Mouse (Mus musculus): ENCODE measurements around the gene Tmem69. TPM values are rescaled to one million over a fixed set of nuclear protein-coding genes. Genes with fewer than 3 reads are reported as not detected.

Gene Tmem69
- total RNA-seq (2018; cell fraction: chromatin; rRNA removed) = 10 to 100 TPM in 3 of 26 experiments, 1 to 10 TPM in 22, under 1 TPM in 1; 0.45 to 11.9 (median 3.5) TPM
- 10 to 100 TPM in 11 of 26 experiments, 1 to 10 TPM in 15; 3.4 to 13.4 (median 9.9) TPM for total RNA-seq (2018; cell fraction: cytosol; rRNA removed)
- 10 to 100 TPM in 8 of 26 experiments, 1 to 10 TPM in 18; 2.1 to 25.3 (median 6.1) TPM for total RNA-seq (2018; cell fraction: nucleus; rRNA removed)
- 13.0 to 21.0 TPM (median 16.1 TPM) in 3 replicates for polyA plus RNA-seq (2018)

DNA sequence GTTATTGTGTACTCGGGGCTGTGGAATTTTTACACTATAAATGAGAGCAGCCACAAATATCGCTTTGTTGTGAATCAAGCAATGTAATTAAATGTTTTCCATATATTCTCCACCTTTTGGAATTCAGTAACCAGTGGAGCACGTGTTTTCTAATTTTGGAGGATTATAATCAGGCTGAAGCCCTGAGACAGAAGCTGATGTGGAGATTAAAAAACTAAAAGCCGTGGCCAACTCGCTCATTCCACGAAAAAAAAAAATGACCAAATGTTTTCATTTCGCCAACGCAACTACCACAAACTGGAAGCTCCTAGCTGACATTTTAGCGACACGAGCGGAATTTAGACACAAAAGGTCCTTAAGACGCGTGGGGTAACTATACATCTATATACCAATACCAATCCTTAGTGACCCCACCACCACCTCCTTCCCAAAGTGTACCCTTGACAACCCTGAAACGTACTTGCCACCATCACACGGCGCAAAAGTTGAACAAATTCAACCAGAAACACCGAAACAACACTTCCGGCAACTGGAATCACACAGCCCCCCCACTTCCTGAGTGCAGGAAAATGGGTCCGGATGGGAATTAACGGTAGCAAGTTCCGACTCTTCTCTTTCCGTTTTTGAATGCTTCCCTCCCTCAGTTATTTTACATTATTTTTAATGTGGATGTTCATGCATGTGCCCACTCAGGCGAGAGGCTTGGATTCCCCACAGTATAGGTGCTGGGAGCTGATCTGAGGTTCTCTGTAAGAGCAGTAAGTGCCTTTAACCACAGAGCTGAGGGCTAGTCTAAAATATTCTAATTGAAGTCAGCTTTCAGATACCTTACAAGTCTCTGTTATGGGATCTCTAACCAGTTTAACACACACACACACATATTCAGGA is at the start of gene Tmem69:
Gene Tmem69 (minus strand): TSS at position 524 of the 888 bp plus-strand sequence.
- H3K36me3 ChIP-seq (ENCODE audit: inconsistent target) = peaks cover 12% of the 10 kb centered on the region; the same call in 1 of the 2 replicates
- H3K27ac ChIP-seq = peak within 1 kb of the TSS; percentile 95
- H3K4me3 ChIP-seq (ENCODE audit: inconsistent target) = peak within 1 kb of the TSS; percentile 85
- peaks cover 43% of the 10 kb centered on the region for H3K79me2 ChIP-seq (ENCODE audit: inconsistent target)
- WGBS (ENCODE audit: missing documents) = 3% methylated on average over 23 of the region's 23 CpGs

DNA sequence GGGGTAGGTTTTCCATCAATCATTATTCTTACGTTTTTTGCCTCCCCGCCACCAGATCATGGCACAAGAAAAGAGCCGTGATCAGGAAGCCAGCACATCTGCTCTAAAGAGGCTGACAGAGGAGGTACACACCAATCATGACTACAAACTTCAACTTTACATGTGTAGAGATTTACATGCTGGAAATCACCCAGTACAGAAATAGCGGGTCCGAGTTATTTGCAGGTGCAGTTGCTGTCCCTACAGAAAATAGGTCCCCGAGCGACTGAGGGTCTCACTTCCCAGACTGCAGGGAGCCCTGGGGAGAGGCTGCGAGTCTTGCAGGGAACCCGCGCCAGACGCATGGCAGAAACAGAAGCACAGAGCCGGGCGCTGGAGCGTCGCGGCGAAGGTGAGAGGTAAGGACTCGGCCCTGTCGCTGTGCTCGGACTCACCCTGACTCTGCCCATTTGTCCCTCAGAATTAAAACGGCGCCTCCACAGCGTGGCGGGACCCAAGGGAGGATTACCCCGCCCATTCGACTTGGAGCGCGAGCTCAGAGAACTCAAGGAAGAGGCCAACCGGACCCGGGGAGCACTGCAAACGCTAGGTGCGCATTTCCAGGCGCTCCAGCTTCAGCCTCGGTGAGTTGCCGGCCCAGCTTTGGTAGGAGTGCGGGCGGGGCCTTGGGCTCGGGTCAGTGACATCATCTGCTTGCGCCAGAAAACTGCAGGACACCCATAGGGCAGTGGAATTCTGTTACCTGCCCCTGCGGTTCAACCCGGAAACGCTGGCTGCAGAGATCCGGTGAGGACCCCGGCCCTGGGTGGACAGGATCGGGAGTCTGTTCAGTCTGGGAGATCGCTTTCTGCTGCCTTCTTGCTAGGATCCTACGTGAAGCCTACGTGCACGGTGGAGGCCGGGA is 41.5 kb upstream of the Tmem69 start:
- Histone ChIP-seq H3K79me2 (ENCODE audit: inconsistent target) (no peaks in the 10 kb centered on the region), H3K27ac (peak overlapping the region; percentile 56), H3K36me3 (ENCODE audit: inconsistent target) (peaks cover 33% of the 10 kb centered on the region), H3K4me3 (ENCODE audit: inconsistent target) (peak overlapping the region; percentile 76)
- 2% methylated on average over 47 of the region's 50 CpGs for WGBS (ENCODE audit: missing documents)

DNA sequence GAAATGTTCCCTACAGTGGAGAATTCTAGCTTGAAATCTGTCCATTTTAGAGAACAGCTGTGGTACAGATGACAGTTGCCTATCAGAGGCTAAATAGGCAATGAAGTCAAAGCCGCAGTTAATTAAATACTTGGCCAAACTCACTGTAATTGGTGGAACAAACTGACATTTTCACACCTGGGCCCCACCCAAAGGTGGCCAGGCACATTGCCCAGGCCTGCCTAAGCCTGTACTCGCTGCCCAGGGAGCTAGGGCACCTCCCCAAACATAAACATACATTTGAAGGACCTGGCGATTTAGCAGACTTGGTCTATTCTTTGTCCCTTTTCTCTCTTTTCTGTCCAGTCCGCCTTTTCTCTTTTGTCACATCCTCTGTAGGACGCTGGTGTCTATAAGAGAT is 40.6 kb upstream of the Tmem69 start, which contains the start of gene Ccdc17:
Gene Ccdc17 (plus strand): TSS at position 276 of the 400 bp plus-strand sequence.
- WGBS (ENCODE audit: missing documents) = 67% methylated on average over 5 of the region's 5 CpGs
- Histone ChIP-seq H3K36me3 (ENCODE audit: inconsistent target) (peaks cover 32% of the 10 kb centered on the region), H3K4me3 (ENCODE audit: inconsistent target) (peak within 1 kb of the TSS; percentile 76), H3K79me2 (ENCODE audit: inconsistent target) (no peaks in the 10 kb centered on the region), H3K27ac (peak within 1 kb of the TSS; percentile 56)

DNA sequence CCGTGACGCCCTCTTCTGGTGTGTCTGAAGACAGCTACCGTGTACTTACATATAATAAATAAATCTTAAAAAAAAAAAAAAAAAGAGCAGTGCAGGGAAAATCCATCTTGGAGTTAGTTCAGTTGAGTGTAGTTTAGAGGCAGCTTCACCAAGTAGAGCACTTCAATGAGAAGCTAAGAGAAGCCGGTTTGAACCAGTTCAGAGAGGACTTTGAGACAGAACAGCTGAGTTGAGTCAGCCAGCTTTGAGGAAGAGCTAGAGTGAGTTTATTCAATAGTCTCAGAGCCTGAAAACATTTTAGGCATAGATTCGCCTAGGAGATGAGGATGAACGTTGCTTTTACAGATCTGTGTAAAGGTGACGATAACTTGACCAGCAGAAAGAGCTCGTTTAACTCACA is 40.1 kb upstream of the Tmem69 start:
- Histone ChIP-seq H3K4me3 (ENCODE audit: inconsistent target) (no peak overlapping the region), H3K27ac (no peak overlapping the region), H3K79me2 (ENCODE audit: inconsistent target) (no peaks in the 10 kb centered on the region), H3K36me3 (ENCODE audit: inconsistent target) (peaks cover 32% of the 10 kb centered on the region)
- 96% methylated on average over 8 of the region's 8 CpGs for WGBS (ENCODE audit: missing documents)

DNA sequence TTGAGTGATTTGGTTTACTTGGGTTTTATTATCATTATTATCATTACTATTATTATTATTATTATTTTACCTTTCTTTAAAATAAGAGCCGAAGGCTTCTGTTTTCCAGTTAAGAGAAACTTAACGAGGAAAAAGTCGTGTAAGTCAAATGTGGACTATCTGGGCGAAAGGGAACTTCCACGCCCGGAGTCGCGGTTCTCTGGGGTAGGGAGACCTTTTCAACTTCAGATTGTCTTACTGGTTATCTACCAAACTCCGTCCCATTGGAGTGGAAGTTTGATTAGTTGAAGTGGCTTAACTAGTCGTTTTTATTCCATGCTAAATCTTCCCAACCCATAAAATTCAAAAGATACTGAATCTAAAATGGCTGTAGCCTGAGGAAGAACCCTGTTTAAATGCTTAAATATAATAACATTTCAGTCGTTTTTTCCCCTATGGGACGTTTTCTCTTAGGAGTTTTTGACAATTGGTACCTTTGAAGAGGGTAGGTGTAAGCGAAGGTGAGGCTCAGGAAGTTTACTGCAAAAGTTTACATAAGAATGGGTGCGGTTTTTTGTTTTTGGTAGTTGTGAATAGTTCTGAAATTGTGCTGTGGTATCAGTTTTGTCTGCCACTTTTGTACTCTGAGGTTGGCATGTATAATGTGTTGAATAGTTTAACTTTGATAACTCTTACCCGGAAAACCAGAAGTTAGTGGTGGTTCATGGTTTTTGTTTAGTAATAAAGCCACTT is 2.6 kb upstream of the Tmem69 start:
- H3K36me3 ChIP-seq (ENCODE audit: inconsistent target) = peaks cover 8% of the 10 kb centered on the region; the same call in 1 of the 2 replicates
- H3K27ac ChIP-seq = peak overlapping the region; percentile 71
- peak overlapping the region; percentile 89 for H3K4me3 ChIP-seq (ENCODE audit: inconsistent target)
- peaks cover 70% of the 10 kb centered on the region for H3K79me2 ChIP-seq (ENCODE audit: inconsistent target)
- 1% methylated on average over 15 of the region's 15 CpGs for WGBS (ENCODE audit: missing documents)

DNA sequence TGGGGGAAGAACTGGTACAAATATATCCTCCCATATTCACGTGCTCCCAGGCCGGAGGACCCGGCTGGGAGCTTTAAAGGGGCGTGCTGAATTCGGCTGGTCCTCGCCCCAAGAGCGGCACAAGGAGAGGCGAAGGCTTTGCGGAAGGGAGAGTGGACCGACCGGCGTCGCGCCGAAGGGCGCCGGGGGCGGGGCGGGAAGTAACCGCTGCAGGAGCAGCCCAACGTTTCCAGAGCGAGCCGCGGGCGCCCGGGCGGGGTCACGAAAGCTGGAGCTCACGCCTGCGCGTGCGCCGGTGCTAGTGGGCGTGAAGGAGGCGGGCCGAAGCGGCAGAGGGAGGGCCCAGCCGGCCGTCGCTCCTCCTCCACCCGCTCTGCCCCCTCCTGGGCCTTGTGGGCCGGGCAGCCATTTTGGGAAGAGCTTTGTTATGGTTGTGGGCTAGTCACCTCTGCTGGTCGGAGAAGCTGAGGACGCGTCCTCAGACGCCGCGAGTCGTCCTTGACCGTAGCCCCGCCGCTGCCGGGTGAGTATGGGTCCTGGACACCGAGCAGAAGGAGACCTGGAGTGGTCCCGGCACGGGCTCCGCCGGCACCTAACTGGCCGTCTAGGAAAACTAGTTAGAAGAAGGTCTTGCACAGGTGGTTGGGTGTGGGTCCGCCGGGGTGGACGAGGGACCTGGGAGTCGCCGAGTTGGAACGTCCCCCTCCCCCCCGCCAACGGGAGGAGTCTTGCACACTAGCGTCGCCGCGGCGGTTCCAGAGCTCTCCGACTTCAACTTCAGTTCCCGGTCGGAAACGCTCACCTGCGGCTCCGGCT is 1.8 kb upstream of the Tmem69 start, which contains the start of gene Gpbp1l1:
Gene Gpbp1l1 (plus strand): TSS at position 353 of the 816 bp plus-strand sequence.
- Histone ChIP-seq H3K79me2 (ENCODE audit: inconsistent target) (peaks cover 62% of the 10 kb centered on the region), H3K4me3 (ENCODE audit: inconsistent target) (peak within 1 kb of the TSS; percentile 89), H3K27ac (peak within 1 kb of the TSS; percentile 95), H3K36me3 (ENCODE audit: inconsistent target) (peaks cover 12% of the 10 kb centered on the region; the same call in 1 of the 2 replicates)
- WGBS (ENCODE audit: missing documents) = 0% methylated on average over 57 of the region's 78 CpGs

DNA sequence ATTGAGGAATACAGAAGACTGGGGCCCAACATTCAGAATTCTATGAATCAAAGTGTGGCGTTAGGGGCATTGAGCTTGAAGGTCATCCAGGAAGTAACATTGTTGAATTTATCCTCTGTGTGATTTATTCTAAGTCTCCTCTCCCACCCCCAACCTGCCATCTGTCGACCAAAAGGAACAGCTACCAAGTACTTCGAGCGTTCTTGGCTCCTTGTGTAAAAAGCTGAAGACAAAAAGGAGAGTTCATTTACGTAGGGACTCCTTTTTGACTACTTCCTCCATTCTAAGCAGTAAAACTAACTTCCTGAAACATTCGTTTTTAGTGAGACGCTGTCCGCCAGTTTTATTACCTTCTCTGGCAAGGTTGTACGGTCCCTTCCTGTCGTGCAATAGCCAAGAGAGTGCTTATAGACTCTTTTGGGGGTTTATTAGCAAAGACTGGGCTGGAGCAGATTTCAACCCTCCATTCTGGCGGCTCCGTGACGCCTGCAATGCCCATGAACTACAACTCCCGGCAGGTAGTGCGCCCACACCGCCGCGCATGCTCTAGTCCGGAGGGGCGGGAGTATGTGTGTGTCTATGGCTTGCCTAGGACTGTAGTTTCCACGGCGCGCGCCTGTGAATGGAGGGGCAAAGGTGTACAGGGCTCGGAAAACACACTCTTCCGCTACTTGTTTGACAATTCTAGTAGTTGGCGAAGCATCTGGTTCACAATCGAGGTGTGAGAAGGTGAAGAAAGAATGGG is 997 bp upstream of the Tmem69 start:
- H3K27ac ChIP-seq = peak overlapping the region; percentile 95
- H3K79me2 ChIP-seq (ENCODE audit: inconsistent target) = peaks cover 54% of the 10 kb centered on the region
- 1% methylated on average over 28 of the region's 28 CpGs for WGBS (ENCODE audit: missing documents)
- peaks cover 12% of the 10 kb centered on the region; the same call in 1 of the 2 replicates for H3K36me3 ChIP-seq (ENCODE audit: inconsistent target)
- H3K4me3 ChIP-seq (ENCODE audit: inconsistent target) = peak overlapping the region; percentile 85

DNA sequence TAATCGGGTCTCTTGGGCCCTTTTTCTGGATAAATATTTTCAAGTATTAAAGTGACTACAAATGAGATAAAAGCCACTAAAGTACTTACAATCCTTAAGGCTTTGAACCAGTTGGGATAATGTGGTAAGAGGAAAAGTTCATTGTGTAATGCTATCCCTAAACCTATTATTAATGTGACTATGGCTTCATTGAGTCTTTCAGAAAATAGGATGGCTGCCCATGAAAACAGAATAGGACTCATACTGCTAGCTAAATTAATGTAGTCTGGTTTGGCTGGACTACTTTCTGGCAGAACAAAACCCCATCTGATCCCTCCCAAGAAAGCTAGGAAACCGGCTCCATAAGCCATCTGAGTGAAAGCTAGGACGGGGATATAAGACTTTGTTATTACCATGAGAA is 2.7 kb downstream of the Tmem69 start:
- H3K36me3 ChIP-seq (ENCODE audit: inconsistent target) = peaks cover 12% of the 10 kb centered on the region; the same call in 1 of the 2 replicates
- WGBS (ENCODE audit: missing documents) = 89% methylated on average over 3 of the region's 3 CpGs
- H3K79me2 ChIP-seq (ENCODE audit: inconsistent target) = peaks cover 17% of the 10 kb centered on the region
- no peak overlapping the region for H3K27ac ChIP-seq
- no peak overlapping the region for H3K4me3 ChIP-seq (ENCODE audit: inconsistent target)

DNA sequence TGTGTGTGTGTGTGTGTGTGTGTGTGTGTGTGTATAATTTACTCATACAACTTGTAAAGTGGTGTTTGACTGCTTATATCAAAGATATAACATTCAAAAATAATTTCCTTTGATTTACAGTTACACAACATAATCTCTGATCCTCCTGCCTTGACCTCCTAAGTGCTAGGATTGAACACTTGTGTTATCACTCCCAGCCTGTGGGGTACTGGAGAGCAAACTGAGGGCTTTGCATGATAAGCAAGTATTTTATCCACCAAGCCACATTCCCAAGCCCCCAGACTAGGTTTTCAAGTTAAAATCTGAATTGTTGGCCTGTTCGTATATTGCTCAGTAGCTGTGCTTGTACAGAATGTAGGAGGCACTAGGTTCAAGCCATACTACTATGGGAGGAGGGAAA is 5.3 kb downstream of the Tmem69 start:
- Histone ChIP-seq H3K36me3 (ENCODE audit: inconsistent target) (peaks cover 12% of the 10 kb centered on the region; the same call in 1 of the 2 replicates), H3K27ac (no peak overlapping the region), H3K4me3 (ENCODE audit: inconsistent target) (no peak overlapping the region), H3K79me2 (ENCODE audit: inconsistent target) (peaks cover 9% of the 10 kb centered on the region)
- WGBS (ENCODE audit: missing documents) = 100% methylated on average over 1 of the region's 1 CpGs

DNA sequence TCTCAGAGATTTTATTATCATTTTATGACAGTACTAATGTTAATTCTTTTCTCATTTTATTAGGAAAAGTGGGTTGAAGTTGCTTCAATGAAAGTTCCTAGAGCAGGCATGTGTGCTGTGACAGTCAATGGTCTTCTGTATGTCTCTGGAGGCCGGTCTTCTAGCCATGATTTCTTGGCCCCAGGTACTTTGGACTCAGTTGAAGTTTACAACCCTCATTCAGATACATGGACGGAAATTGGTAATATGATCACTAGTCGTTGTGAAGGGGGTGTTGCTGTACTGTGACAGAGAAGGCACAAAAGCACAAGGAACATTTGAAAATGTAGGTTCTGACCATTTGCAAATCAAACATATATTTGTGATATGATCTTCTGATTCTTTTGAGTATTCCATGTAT is 18.0 kb downstream of the Tmem69 start:
- Histone ChIP-seq H3K79me2 (ENCODE audit: inconsistent target) (no peaks in the 10 kb centered on the region), H3K27ac (no peak overlapping the region), H3K36me3 (ENCODE audit: inconsistent target) (no peaks in the 10 kb centered on the region), H3K4me3 (ENCODE audit: inconsistent target) (no peak overlapping the region)
- WGBS (ENCODE audit: missing documents) = 97% methylated on average over 3 of the region's 3 CpGs

DNA sequence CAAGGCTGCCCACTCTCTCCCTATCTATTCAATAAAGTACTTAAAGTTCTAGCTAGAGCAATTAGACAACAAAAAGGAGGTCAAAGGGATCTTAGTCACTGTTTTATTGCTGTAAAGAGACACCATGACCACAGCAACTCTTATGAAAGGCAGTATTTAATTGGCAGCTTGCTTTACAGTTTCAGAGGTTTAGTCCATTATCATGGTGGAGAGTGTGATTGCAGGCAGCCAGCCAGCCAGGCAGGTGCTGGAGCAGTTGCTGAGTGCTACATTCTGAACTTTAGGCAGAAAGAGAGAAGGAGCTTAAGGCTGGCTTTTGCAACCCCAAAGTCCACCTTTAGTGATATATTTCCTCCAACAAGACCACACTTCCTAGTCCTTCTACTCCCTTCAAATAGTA is 19.4 kb downstream of the Tmem69 start:
- Histone ChIP-seq H3K4me3 (ENCODE audit: inconsistent target) (no peak overlapping the region), H3K36me3 (ENCODE audit: inconsistent target) (no peaks in the 10 kb centered on the region), H3K79me2 (ENCODE audit: inconsistent target) (no peaks in the 10 kb centered on the region), H3K27ac (no peak overlapping the region)

DNA sequence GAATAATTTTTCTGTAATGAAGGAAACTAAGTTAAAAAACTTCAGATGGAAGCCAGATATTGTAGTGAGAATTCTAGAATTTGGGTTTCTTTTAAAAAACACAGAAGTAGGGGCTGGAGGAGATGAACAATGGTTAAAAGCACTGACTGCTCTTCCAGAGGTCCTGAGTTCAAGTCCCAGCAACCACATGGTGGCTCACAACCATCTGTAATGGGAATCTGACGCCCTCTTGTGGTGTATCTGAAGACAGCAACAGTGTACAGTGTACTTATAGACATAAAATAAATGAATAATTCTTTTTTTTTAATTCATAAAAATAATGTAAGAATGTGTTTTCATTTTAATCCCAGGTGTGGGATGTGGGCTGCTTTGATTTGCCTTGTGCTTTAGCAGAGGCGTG is 24.6 kb downstream of the Tmem69 start:
- WGBS (ENCODE audit: missing documents) = 92% methylated on average over 2 of the region's 2 CpGs
- no peaks in the 10 kb centered on the region for H3K79me2 ChIP-seq (ENCODE audit: inconsistent target)
- H3K27ac ChIP-seq = no peak overlapping the region
- H3K4me3 ChIP-seq (ENCODE audit: inconsistent target) = no peak overlapping the region
- H3K36me3 ChIP-seq (ENCODE audit: inconsistent target) = no peaks in the 10 kb centered on the region
